ENCODE assay signal across 9 mouse cellular contexts in the genomic region with DNA sequence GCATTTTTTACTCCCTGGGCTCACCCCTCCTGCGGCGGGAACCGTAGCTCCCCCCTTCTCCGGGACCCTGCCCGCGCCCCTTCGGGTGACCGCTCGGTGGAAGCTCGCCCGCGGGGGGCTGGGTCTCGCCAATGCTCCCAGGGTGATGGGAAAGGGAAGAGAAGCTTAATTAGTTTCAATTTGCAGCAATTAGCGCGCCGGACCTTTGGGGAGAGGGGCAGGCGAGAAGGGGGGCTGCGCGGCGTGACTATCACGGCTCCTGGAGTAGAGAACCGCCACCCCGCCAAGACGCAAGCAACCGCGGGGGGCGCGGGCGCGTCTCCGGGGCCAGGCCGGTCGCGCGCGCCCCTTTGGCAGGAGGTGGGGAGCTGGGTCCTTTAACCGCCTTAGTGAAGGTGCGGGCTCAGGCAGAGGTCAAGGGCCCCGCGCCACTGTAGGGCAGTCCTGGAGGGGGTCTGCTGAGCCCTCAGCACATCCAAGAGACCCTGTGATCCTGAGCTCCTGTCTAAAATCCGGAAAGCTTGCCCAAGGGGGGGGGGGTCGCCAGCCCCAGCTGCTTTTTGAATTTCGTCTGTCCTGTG. TPM values are rescaled to one million over a fixed set of nuclear protein-coding genes. Genes with fewer than 3 reads are reported as not detected.
DNase-seq lines count a peak whose midpoint lies in the region; ATAC-seq and TF ChIP-seq lines count a peak whose summit lies in the region.
"Had no signal": no experiment of that assay in that cellular context is flagged by ENCODE, and none has a peak within 500 bp of the region (broad histone marks: within the 10 kb centered on the region; RNA-seq: fewer than 3 reads in every experiment).

No protein-coding gene starts in this region.

- H3K27ac ChIP-seq in heart, embryonic 15.5 days = no peak overlapping the region
- no peak overlapping the region for H3K27ac ChIP-seq in bone marrow macrophage, adult 2 months (ENCODE audit: insufficient read depth, low read depth, low read length)
- no peak overlapping the region for H3K27ac ChIP-seq in liver, postnatal 0 days (ENCODE audit: low read depth)

- no peak for ATAC-seq in heart, embryonic 15.5 days (replicated peaks; ENCODE audit: insufficient number of reproducible peaks, insufficient read depth, low FRiP score, low read depth)
- peak; percentile 44 for ATAC-seq in granulocyte monocyte progenitor cell, adult 5-6 weeks (replicated peaks; ENCODE audit: poor library complexity, severe bottlenecking)
- ATAC-seq in liver, postnatal 0 days = no peak

- no peak for TF ChIP-seq POLR2A in bone marrow macrophage, adult 2 months (IDR thresholded peaks at IDR 0.05; ENCODE audit: borderline replicate concordance, low read depth, low read length)

- H3K9me3 ChIP-seq in heart, embryonic 15.5 days (replicated peaks) = no peaks in the 10 kb centered on the region
- no peaks in the 10 kb centered on the region for H3K9me3 ChIP-seq in liver, postnatal 0 days (ENCODE audit: low read length)

- no peak for TF ChIP-seq EP300 in liver, postnatal 0 days (IDR thresholded peaks at IDR 0.05; ENCODE audit: low read depth)

- H3K27me3 ChIP-seq in heart, embryonic 15.5 days = peaks cover 90% of the 10 kb centered on the region
- H3K27me3 ChIP-seq in liver, postnatal 0 days (ENCODE audit: insufficient read depth, low read length) = peaks cover 71% of the 10 kb centered on the region

- H3K9ac ChIP-seq in heart, embryonic 15.5 days = no peak overlapping the region
- no peak overlapping the region for H3K9ac ChIP-seq in liver, postnatal 0 days (replicated peaks)

- peaks cover 15% of the 10 kb centered on the region for H3K4me1 ChIP-seq in heart, embryonic 15.5 days (replicated peaks)
- no peaks in the 10 kb centered on the region for H3K4me1 ChIP-seq in bone marrow macrophage, adult 2 months (ENCODE audit: control insufficient read depth, insufficient read depth, low read length)
- H3K4me1 ChIP-seq in liver, postnatal 0 days (ENCODE audit: insufficient read depth) = no peaks in the 10 kb centered on the region

- no peak for DNase-seq in heart, postnatal 25 days (ENCODE audit: low spot score)
- no peak for DNase-seq in liver, postnatal 0 days
- DNase-seq in right cerebral cortex, postnatal 14 days = no peak
- no peak for DNase-seq in gastrocnemius, postnatal 4 days (ENCODE audit: low spot score in 2 of 2)
- DNase-seq in Muller cell, postnatal 12 days (ENCODE audit: inconsistent ontology term) = no peak
- DNase-seq: cerebellum, adult 2 months had no signal

- no peak for TF ChIP-seq CTCF in bone marrow macrophage, adult 2 months (IDR thresholded peaks at IDR 0.05; ENCODE audit: low read depth, low read length)
- no peak for TF ChIP-seq CTCF in liver, postnatal 0 days (IDR thresholded peaks at IDR 0.05; ENCODE audit: low read depth)

- 9% methylated on average over 38 of the region's 43 CpGs for WGBS in heart, embryonic 15.5 days
- WGBS in liver, postnatal 0 days (ENCODE audit: insufficient replicate concordance) = 16% methylated on average over 42 of the region's 43 CpGs

- intact Hi-C loops in heart, postnatal 25 days (cut with DNase I) = loop anchor here (10.0 kb wide), 1 partner anchor 224 kb away; no protein-coding TSS in a partner anchor

- peak overlapping the region; percentile 44 for H3K4me3 ChIP-seq in heart, embryonic 15.5 days
- H3K4me3 ChIP-seq in bone marrow macrophage, adult 2 months (ENCODE audit: insufficient read depth, low read length) = peak overlapping the region; percentile 40
- H3K4me3 ChIP-seq in liver, postnatal 0 days (ENCODE audit: low read depth, low read length) = peak overlapping the region; percentile 39

- peak overlapping the region; percentile 66 for H3K4me2 ChIP-seq in heart, embryonic 15.5 days
- peak overlapping the region; percentile 68 for H3K4me2 ChIP-seq in liver, postnatal 0 days (ENCODE audit: low read depth, low read length)

- H3K36me3 ChIP-seq in heart, embryonic 15.5 days = no peaks in the 10 kb centered on the region
- H3K36me3 ChIP-seq in liver, postnatal 0 days (replicated peaks; ENCODE audit: insufficient read depth, low read length) = no peaks in the 10 kb centered on the region

RNA-seq across cellular contexts. Expression of a gene that starts 12.9 kb away (rescaled TPM):
- polyA plus RNA-seq in heart, embryonic 15.5 days (2015; fragmentation: Nextera tagmentation; extraction: Ambion mirVana) = not detected in 2 replicates
- under 1 TPM in 1 of 2 experiments, not detected in 1; 0.10 TPM for total RNA-seq in heart, postnatal 25 days (2021)
- not detected in 2 replicates for polyA plus RNA-seq in bone marrow macrophage, adult 2 months (2012; ENCODE audit: insufficient read depth, insufficient read length, missing spikeins)
- not detected in 2 replicates for total RNA-seq in granulocyte monocyte progenitor cell, adult 5-6 weeks (2014; fragmentation: Nextera tagmentation)
- not detected in 2 replicates for total RNA-seq in granulocyte monocyte progenitor cell, adult 5-6 weeks (2017)
- polyA plus RNA-seq in liver, postnatal 0 days (2015; fragmentation: Nextera tagmentation; extraction: Ambion mirVana) = not detected in 2 replicates
- 1 to 10 TPM; 2.2 to 2.4 TPM for total RNA-seq in gastrocnemius, postnatal 4 days (2021)
- polyA plus RNA-seq: cerebellum, adult 2 months had no signal
